In the genomic region with DNA sequence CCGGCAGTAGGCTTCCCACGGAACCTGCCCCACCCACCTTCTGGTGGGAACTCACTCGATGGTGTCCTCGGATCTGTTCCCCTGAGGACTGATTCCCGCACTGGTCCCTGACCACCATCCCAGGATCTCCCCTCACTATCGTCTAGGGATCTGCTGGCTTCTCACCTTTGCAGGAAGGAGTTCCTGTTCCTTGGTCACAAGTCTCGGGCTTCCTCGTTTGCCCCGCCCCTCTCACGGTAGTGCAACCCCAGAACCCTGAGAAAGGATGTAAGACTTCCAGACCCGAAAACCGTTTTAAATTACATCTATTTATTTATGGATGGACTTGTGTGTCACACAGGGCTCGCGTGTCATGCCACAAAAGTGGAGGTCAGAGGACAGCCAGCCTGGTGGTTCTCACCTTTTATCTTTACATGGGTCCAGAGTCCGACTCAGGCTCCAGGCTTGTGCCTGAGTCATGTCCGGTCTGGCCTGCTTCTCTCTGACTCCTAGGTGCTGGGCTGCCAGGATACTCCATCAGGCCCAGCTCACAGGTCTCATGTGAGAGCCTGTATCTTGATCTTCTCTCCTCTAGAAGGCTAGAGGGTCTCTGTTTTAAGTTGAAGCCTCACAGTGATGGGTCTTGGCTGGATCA, we compare ENCODE assay signal across 29 mouse cellular contexts. TPM values are rescaled to one million over a fixed set of nuclear protein-coding genes. Genes with fewer than 3 reads are reported as not detected.
DNase-seq lines count a peak whose midpoint lies in the region; ATAC-seq and TF ChIP-seq lines count a peak whose summit lies in the region.
"Had no signal": no experiment of that assay in that cellular context is flagged by ENCODE, and none has a peak within 500 bp of the region (broad histone marks: within the 10 kb centered on the region; RNA-seq: fewer than 3 reads in every experiment).

No protein-coding gene starts in this region.

- no peak for ATAC-seq in lung, postnatal 0 days
- 0 out of 2 replicates have a peak, but pooled peaks have one; percentile 43 for ATAC-seq in erythroblast, adult 5-6 weeks (replicated peaks; ENCODE audit: low FRiP score, poor library complexity, severe bottlenecking)
- ATAC-seq in monocyte, adult 5-6 weeks (replicated peaks; ENCODE audit: insufficient number of reproducible peaks, low FRiP score, low TSS enrichment, poor library complexity, severe bottlenecking): no peak; the same call in 1 of the 2 replicates
- ATAC-seq: forebrain, embryonic 13.5 days; forebrain, embryonic 16.5 days; hindbrain, embryonic 16.5 days; intestine, embryonic 15.5 days had no signal

- no peaks in the 10 kb centered on the region for H3K4me1 ChIP-seq in lung, postnatal 0 days (ENCODE audit: insufficient read depth, low read depth, low read length)
- H3K4me1 ChIP-seq in E14TG2a.4 (replicated peaks; ENCODE audit: low read depth, low read length): peaks cover 45% of the 10 kb centered on the region
- H3K4me1 ChIP-seq: forebrain, embryonic 10.5 days; forebrain, embryonic 13.5 days; heart, embryonic 12.5 days; heart, embryonic 15.5 days; hindbrain, embryonic 10.5 days; hindbrain, embryonic 13.5 days; intestine, embryonic 15.5 days had no signal

- no peaks in the 10 kb centered on the region for H3K27me3 ChIP-seq in lung, postnatal 0 days (replicated peaks; ENCODE audit: insufficient read depth, low read length)
- peaks cover 14% of the 10 kb centered on the region; the same call in 1 of the 2 replicates for H3K27me3 ChIP-seq in E14TG2a.4 (ENCODE audit: insufficient read depth, low read length)
- H3K27me3 ChIP-seq: embryonic facial prominence, embryonic 13.5 days; forebrain, embryonic 13.5 days; heart, embryonic 12.5 days; heart, embryonic 15.5 days; hindbrain, embryonic 13.5 days; intestine, embryonic 15.5 days had no signal

- H3K9me3 ChIP-seq in lung, postnatal 0 days (ENCODE audit: low read length): no peaks in the 10 kb centered on the region
- H3K9me3 ChIP-seq in E14TG2a.4 (ENCODE audit: low read length): no peaks in the 10 kb centered on the region
- H3K9me3 ChIP-seq: embryonic facial prominence, embryonic 10.5 days; forebrain, embryonic 13.5 days; G1E; heart, embryonic 12.5 days; heart, embryonic 15.5 days; hindbrain, embryonic 10.5 days; hindbrain, embryonic 13.5 days; intestine, embryonic 15.5 days had no signal

- no peak overlapping the region for H3K4me3 ChIP-seq in lung, postnatal 0 days (ENCODE audit: low read depth, low read length)
- H3K4me3 ChIP-seq in E14TG2a.4 (replicated peaks; ENCODE audit: low read length): peak overlapping the region; percentile 29; the same call in 1 of the 2 replicates
- no peak overlapping the region for H3K4me3 ChIP-seq in gastrocnemius, adult 2 months
- H3K4me3 ChIP-seq: embryonic facial prominence, embryonic 10.5 days; embryonic facial prominence, embryonic 13.5 days; forebrain, embryonic 10.5 days; forebrain, embryonic 13.5 days; heart, embryonic 12.5 days; heart, embryonic 15.5 days; hindbrain, embryonic 10.5 days; hindbrain, embryonic 13.5 days; intestine, embryonic 15.5 days had no signal

- WGBS in lung, postnatal 0 days: 89% methylated on average over 16 of the region's 16 CpGs

- H3K4me2 ChIP-seq in lung, postnatal 0 days (replicated peaks; ENCODE audit: low read depth, low read length): no peak overlapping the region
- H3K4me2 ChIP-seq: embryonic facial prominence, embryonic 13.5 days; forebrain, embryonic 13.5 days; heart, embryonic 12.5 days; heart, embryonic 15.5 days; hindbrain, embryonic 13.5 days; intestine, embryonic 15.5 days had no signal

- intact Hi-C loops in gastrocnemius, adult 2 months (cut with DNase I): no loop called here

- TF ChIP-seq EP300 in lung, postnatal 0 days (IDR thresholded peaks at IDR 0.05): no peak

- no peak for TF ChIP-seq CTCF in lung, postnatal 0 days (IDR thresholded peaks at IDR 0.05)
- TF ChIP-seq CTCF in E14TG2a.4 (conservative IDR thresholded peaks at IDR 0.05; ENCODE audit: low read length): no peak
- TF ChIP-seq CTCF in gastrocnemius, adult 2 months (IDR thresholded peaks at IDR 0.05): no peak

- H3K36me3 ChIP-seq in lung, postnatal 0 days (ENCODE audit: insufficient read depth, low read length): no peaks in the 10 kb centered on the region
- no peaks in the 10 kb centered on the region for H3K36me3 ChIP-seq in E14TG2a.4 (ENCODE audit: insufficient read depth, low read length)
- H3K36me3 ChIP-seq: embryonic facial prominence, embryonic 10.5 days; embryonic facial prominence, embryonic 13.5 days; forebrain, embryonic 10.5 days; G1E; heart, embryonic 12.5 days; heart, embryonic 15.5 days; hindbrain, embryonic 10.5 days; hindbrain, embryonic 13.5 days; intestine, embryonic 15.5 days had no signal

- H3K27ac ChIP-seq in lung, postnatal 0 days (ENCODE audit: low read length): no peak overlapping the region
- no peak overlapping the region for H3K27ac ChIP-seq in gastrocnemius, adult 2 months
- H3K27ac ChIP-seq: embryonic facial prominence, embryonic 10.5 days; embryonic facial prominence, embryonic 13.5 days; forebrain, embryonic 10.5 days; forebrain, embryonic 13.5 days; heart, embryonic 15.5 days; hindbrain, embryonic 10.5 days; hindbrain, embryonic 13.5 days; intestine, embryonic 15.5 days had no signal

- no peak overlapping the region for H3K9ac ChIP-seq in lung, postnatal 0 days (replicated peaks; ENCODE audit: low read depth)
- H3K9ac ChIP-seq: embryonic facial prominence, embryonic 13.5 days; forebrain, embryonic 13.5 days; heart, embryonic 12.5 days; heart, embryonic 15.5 days; hindbrain, embryonic 13.5 days; intestine, embryonic 15.5 days had no signal

- DNase-seq in lung, postnatal 36 days: peak; percentile 27
- DNase-seq in lung, postnatal 0 days (ENCODE audit: low spot score): no peak
- peak; percentile 84 for DNase-seq in 3134 (ENCODE audit: extremely low read depth, insufficient read length, low spot score)
- DNase-seq in gastrocnemius, adult 2 months: no peak
- no peak for DNase-seq in embryo, embryonic 11 days
- DNase-seq: adrenal gland, postnatal 14 days; cerebellum, adult 11 months; cerebellum, adult 2 months; cerebellum, adult 9-11 months; cerebellum, postnatal 25 days; gastrocnemius, postnatal 14 days; heart, adult 18-20 months; heart, postnatal 10 days; heart, postnatal 36 days had no signal

RNA-seq across cellular contexts. Expression of a gene that starts 14.1 kb away (rescaled TPM):
- 9.2 and 9.8 TPM in 2 replicates for polyA plus RNA-seq in lung, postnatal 0 days (2015; fragmentation: Nextera tagmentation; extraction: Ambion mirVana)
- 123 and 129 TPM in 2 replicates for total RNA-seq in erythroblast, adult 5-6 weeks (2015; ENCODE audit: low replicate concordance)
- total RNA-seq in erythroblast, adult 5-6 weeks (2017; ENCODE audit: low replicate concordance): 111 and 194 TPM in 2 replicates
- total RNA-seq in monocyte, adult 5-6 weeks (2017): 34.1 to 52.5 TPM (median 41.5 TPM) in 3 replicates
- 10 to 100 TPM; 25.0 to 30.4 TPM for total RNA-seq in gastrocnemius, adult 2 months (2021)

RNA-seq across cellular contexts. Expression of a gene that starts 58.4 kb away (rescaled TPM):
- 10.3 and 12.2 TPM in 2 replicates for polyA plus RNA-seq in lung, postnatal 0 days (2015; fragmentation: Nextera tagmentation; extraction: Ambion mirVana)
- total RNA-seq in erythroblast, adult 5-6 weeks (2015; ENCODE audit: low replicate concordance): 12.1 and 17.9 TPM in 2 replicates
- 4.8 and 9.8 TPM in 2 replicates for total RNA-seq in erythroblast, adult 5-6 weeks (2017; ENCODE audit: low replicate concordance)
- total RNA-seq in monocyte, adult 5-6 weeks (2017): 107 to 198 TPM (median 140 TPM) in 3 replicates
- 10 to 100 TPM in 1 of 2 experiments, 1 to 10 TPM in 1; 7.8 to 10.6 TPM for total RNA-seq in gastrocnemius, adult 2 months (2021)

Comparison
In these comparisons a context has a peak if more than half of its experiments do, and no peak if none do; other contexts are left out.
1. DNase-seq: peak in lung, postnatal 36 days (single experiment) and 3134 (single experiment); none in lung, postnatal 0 days (single experiment), gastrocnemius, adult 2 months (single experiment) and embryo, embryonic 11 days (single experiment).